Mouse (Mus musculus): Measurements from ENCODE around the gene Tspyl2. TPM values are rescaled to one million over a fixed set of nuclear protein-coding genes. Genes with fewer than 3 reads are reported as not detected.
"Not testable (repeated sequence)": the region's sequence is repeated elsewhere in the genome, so short reads cannot be mapped to it uniquely, and the experiment has no call there.

Tspyl2 gene
- 10 to 100 TPM; 43.3 to 53.9 TPM for total RNA-seq (2021)
- long read RNA-seq, experiment 1, transcript Tspyl2-201 (7 exons, 2,696 nt) = major isoform, 10 of 19 reads
- long read RNA-seq, experiment 1, partial matches to known transcripts = 1 of 19 reads
- long read RNA-seq, experiment 1, other reads (novel, unspliced or antisense) = 8 of 19 reads
- long read RNA-seq, experiment 2, transcript Tspyl2-201 (7 exons, 2,696 nt) = major isoform, 6 of 10 reads
- long read RNA-seq, experiment 2, partial matches to known transcripts = 0 of 10 reads
- long read RNA-seq, experiment 2, other reads (novel, unspliced or antisense) = 4 of 10 reads

DNA sequence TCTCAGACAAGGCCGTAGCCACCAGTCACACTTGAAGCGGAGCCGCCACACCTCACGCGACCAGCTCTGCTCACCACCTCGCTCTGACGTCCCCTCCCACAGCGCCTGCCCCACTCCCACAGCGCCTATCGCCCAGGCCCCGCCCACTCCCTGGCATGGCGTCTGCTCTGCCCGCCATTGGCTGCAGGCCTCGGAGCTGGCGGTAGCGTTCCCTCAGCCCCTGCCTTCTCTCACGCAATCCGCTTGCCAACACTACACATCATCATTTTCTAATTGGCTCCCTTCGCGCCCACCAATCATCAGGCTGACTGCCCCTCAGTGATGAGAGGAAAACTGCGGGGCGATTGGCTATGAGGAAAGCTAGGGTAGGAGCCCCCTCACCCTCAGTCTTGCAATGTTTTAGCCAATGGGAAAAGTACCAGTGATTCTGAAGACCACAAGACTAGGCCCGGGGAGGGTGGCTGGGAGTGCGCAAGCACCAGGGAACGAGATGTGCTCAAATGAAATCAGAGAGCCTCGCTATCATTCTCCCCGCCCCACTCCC lies at the start of gene Tspyl2:
Gene Tspyl2, minus strand, starts transcription at position 68 of the 544 bp plus-strand sequence.
- DNase-seq = peak; percentile 94 to 96

GRCm38 (mm10) chrX:152368397-152369273 lies 26.4 kb upstream of the Tspyl2 start, which contains the start of gene Gpr173:
Gene Gpr173, minus strand, starts transcription at chrX:152368704.
- DNase-seq = peak; percentile 25 to 47

- DNase-seq = no peak
These were observed 25.8 kb upstream of the Tspyl2 start for GRCm38 (mm10) chrX:152368054-152368396.

DNA sequence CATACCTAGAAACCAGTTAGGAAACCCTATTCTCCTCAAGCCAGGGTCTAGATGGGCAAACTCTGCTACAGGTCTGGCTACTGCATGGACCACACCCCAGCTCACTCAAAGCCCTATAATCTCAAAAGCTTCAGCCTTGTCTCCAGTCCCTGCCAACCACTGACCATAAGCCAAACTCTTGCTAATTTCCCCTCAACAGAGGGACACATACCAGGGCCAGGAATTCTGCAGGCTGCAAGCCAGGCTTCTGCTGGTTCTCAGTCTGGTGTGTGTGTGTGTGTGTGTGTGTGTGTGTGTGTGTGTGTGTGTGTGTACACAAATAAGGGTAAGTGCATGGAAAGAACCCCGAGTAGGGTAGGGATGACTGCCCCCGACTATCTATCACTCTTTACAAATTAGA lies 24.2 kb upstream of the Tspyl2 start:
- DNase-seq = no peak

DNA sequence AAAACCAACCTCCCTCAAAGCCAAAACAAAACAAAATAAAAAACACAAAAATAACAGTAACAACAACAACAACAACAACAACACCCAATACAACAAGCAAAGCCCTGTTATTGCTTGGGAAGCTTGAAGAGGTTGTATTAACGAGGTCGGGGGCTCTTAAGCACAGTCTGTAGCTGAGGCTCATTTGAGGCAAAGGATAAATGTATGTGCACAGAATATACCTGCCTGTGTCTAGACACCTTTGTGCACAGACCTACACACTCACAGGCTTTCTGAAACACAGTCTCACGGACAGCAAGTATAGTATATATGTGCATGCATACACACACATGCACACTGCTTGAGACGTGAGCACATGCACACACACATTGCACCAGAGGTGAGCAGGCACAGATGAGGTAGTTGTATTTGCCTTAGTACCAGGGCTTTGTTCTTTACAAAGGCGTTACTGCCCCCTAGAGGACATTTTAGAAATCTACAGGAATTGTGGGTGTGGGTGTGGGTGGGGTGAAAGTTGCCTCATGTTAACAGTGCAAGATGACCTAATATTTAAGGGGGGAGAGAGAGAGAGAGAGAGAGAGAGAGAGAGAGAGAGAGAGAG lies 10.4 kb upstream of the Tspyl2 start:
- DNase-seq = peak; percentile 11 to 18

DNA sequence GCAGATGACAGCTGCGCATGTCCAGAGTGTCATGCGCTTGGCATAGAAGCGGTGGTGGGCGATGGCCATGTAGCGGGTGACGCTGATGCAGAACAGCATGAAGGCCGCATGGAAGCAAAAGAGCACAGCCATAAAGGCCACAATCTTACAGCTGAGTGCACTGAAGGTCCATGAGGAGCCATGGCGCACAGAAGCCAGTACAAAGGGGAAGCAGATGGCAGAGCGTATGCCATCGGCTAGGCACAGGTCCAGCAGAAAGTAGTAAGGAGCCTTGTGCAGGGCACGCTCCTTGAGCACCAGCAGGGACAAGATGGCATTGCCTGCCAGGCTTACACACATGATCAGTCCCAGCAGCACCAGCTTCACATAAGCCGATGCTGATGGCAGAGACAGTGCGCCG lies 4.8 kb upstream of the Tspyl2 start:
- DNase-seq = no peak

- no peak for DNase-seq
These were observed 4.4 kb upstream of the Tspyl2 start for GRCm38 (mm10) chrX:152346587-152346986.

DNA sequence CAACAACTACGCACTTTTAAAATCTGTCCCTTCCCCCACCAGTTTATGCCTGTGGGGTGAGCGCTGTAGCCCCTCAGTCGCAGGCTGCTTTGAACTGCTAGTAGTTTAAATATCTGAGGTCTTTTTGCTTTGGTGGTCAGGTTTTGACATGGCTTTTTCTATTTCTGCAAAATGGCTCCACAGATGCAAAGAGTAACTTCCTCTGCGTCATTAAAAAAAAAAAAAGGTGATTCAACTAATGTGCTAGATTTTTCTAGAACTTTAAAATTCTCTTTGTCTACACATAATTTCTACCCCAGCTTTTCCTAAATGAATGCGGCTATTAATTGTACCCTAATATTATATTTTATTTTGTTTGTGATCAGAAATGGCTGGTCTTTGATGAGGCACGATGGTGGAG lies 678 bp upstream of the Tspyl2 start:
- no peak for DNase-seq

DNA sequence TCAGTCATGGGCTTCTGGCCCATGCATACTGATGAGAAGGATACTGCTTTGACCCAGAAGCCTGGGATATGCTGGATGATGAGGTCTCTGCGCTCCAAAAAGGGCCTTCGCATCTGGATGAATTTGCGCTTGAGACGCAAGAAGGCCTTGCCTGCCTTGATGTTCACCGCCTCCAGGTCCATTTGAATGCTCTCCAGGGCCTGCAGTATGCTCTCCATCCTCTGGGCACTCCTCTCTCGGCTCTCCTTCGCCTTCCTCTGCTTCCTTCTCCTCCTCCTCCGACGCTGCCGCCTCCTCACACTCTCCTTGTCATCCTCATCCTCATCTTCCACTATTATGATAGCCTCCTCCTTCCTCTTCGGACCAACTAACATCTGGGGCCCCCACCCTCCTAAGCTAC lies 729 bp downstream of the Tspyl2 start:
- peak in 1 of 2 experiments; percentile 13 for DNase-seq

- peak; percentile 91 to 93 for DNase-seq
These were observed 5.5 kb downstream of the Tspyl2 start for GRCm38 (mm10) chrX:152336546-152337332.

- DNase-seq = not testable (repeated sequence)
These were observed 6.1 kb downstream of the Tspyl2 start for GRCm38 (mm10) chrX:152336123-152336522.

GRCm38 (mm10) chrX:152329400-152329799 lies 12.8 kb downstream of the Tspyl2 start:
- not testable (repeated sequence) for DNase-seq

DNA sequence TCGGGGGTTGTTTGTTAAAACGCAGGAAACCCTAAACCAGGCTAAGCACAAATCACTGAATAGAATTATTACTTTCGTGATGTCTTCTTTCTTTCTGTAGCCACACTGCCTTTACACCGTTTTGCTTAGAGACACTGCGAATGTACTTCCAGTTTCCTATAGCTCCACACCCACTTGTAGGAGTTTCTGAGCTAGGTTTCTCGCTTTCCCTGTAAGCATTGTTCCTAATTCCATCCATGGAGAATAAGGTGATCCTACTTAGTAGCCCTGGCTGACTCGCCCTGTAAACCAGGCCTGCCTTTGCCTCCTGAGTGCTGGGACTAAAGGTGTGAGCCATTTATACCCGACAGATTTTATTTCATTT lies 14.6 kb downstream of the Tspyl2 start:
- no peak for DNase-seq

GRCm38 (mm10) chrX:152326996-152327688 lies 15.1 kb downstream of the Tspyl2 start, which contains the start of gene Kantr:
Gene Kantr, minus strand, starts transcription at chrX:152327495.
- DNase-seq = peak; percentile 81 to 82

GRCm38 (mm10) chrX:152323584-152323983 lies 18.6 kb downstream of the Tspyl2 start:
- no peak for DNase-seq

DNA sequence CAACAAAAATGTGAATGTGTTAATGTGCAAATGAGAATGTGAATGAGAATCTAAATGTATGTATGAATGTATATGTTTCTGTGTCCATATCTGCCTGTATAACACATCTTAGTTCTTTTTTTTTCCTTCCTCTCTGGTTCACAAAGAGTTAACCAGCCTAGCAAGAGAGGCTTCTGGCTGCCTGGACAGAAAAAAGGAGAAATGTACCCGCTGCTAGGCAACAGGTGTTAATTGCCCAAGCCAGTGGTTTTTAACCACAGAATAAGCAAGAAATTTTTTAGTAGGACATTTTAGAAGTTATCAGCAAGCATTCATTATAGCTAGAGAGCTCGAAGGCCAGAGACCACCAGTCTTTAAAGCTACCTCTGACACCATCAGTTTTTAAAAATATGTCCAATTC lies 19.4 kb downstream of the Tspyl2 start:
- DNase-seq = no peak

DNA sequence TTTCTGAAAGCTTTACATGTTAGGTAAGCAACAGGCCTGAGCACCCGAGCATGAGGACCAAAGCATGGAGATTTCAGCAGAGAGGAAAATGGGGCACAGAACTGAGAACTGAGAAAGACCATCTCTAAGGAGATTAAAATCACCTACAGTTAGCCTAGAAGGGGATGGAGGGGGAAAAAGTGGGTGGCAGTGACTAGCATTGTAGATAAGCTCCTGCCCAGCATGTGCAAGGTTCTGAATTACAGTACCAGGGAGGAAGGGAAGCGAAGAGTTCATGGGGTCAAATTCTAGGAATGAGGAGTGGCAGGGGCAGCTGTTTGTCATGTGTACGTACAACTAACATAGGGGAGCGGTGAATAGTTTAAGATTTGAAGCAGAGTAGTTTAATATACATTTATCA lies 21.7 kb downstream of the Tspyl2 start:
- no peak for DNase-seq

- DNase-seq = peak; percentile 55 to 61
These were observed 34.3 kb downstream of the Tspyl2 start for GRCm38 (mm10) chrX:152307942-152308341.

DNA sequence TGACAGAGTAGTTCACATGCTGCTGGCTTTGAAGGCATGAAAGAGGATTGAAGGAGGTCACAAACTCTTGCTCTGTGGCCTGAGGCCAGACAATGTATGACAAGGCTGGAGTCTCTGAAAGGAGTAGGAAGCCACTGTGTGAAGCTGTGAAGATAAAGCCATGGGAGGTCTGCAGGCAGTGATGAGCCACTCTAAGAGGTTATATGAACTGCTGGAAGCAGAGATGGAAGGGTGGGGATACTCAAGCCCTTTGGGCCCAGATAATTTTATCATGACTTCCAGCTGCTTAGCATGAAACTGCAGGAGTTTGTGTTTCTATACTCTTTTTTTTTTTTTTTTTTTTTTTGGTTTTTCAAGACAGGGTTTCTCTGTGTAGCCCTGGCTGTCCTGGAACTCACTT lies 34.9 kb downstream of the Tspyl2 start:
- DNase-seq = no peak

- no peak for DNase-seq
These were observed 36.0 kb downstream of the Tspyl2 start for GRCm38 (mm10) chrX:152306224-152306623.

DNA sequence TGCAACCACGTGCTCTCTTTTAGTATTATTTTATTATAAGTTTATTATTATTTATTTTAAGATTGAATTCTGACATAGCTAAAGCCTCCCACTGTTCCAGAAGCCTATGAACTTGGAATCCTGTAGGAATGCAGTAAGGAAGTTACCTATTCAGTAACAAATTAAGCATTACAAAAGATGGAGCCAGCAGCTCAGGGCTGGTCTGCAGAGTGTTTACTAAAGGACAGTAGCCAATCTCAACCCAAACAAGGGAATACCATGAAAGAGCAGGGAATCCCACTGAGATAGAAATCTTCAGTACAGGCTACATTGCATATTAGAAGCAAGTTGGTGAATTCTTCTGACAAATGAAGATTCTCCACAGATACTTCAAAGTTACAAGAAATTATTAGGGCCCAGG lies 55.2 kb downstream of the Tspyl2 start:
- not testable (repeated sequence) for DNase-seq

All from adrenal gland, postnatal 36 days (tissue).